Mouse (Mus musculus): Measurements from ENCODE around the gene Parp2.
"Not testable (repeated sequence)": the region's sequence is repeated elsewhere in the genome, so short reads cannot be mapped to it uniquely, and the experiment has no call there.

Parp2 gene

GRCm38 (mm10) chr14:50829878-50830277, 22.2 kb downstream of the Parp2 start:
- no peak for DNase-seq

- no peak for DNase-seq
Measured at GRCm38 (mm10) chr14:50833964-50834363, 26.3 kb downstream of the Parp2 start.

DNA sequence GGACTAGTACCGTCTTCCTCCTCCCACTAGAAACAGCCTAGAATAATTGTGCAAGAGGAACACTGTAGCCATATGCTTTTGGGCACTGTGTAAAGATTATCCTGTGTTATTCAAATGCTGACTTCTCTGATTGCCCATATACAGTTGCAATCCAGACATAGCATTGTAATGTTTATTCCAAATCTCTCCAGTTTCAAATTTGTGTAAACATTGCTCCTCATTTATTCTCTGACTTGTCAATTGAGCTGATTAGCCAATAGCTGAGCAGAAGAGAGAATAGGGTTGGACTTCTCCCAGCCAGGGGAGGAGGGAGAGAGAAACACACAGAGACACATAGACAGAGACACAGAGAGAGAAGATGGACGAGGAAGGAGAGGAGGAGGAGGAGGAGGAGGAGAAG, 26.8 kb downstream of the Parp2 start:
- DNase-seq: no peak

- no peak for DNase-seq
Measured at GRCm38 (mm10) chr14:50837236-50837635, 29.6 kb downstream of the Parp2 start.

GRCm38 (mm10) chr14:50855788-50856187, 48.1 kb downstream of the Parp2 start:
- DNase-seq: peak in 1 of 2 experiments; percentile 16

GRCm38 (mm10) chr14:50862641-50863040, 55.0 kb downstream of the Parp2 start:
- DNase-seq: no peak

DNA sequence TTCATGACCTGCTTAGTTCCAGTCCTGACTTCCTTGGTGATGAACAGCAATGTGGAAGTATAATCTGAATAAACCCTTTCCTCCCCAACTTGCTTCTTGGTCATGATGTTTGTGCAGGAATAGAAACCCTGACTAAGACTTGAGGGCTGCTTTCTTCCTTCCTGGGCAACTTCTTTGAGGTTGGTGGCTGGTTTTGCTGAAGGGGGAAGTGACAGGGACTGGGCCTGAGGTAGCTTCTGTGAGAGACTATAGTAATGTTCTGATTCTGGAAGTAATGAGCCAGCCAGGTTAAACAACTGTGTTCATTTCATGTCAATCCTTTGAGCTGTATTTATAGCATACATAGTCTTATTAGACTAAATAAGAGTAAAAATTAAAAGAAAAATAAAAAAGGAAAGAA, 57.4 kb downstream of the Parp2 start:
- not testable (repeated sequence) for DNase-seq

GRCm38 (mm10) chr14:50866966-50867365, 59.3 kb downstream of the Parp2 start:
- DNase-seq: no peak

- no peak for DNase-seq
Measured at GRCm38 (mm10) chr14:50868211-50868610, 60.6 kb downstream of the Parp2 start.

DNA sequence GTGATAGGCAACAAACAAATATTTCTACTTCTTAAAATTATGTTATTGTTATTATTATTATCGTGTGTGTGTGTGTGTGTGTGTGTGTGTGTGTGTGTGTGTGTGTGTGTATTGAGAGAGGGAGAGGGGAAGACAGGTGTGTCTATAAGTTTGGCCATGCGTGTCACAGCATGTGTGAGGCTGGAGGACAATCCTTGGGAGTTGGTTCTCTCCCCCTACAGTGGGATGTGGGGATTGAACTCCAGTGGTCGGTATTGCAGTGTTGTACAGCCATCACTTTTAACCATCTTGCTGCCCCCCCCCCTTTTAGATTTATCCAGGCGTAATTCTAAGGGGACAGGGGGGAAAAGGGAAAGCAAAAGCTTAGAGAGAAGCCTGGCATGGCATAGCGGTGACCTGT, 61.0 kb downstream of the Parp2 start:
- DNase-seq: no peak

DNA sequence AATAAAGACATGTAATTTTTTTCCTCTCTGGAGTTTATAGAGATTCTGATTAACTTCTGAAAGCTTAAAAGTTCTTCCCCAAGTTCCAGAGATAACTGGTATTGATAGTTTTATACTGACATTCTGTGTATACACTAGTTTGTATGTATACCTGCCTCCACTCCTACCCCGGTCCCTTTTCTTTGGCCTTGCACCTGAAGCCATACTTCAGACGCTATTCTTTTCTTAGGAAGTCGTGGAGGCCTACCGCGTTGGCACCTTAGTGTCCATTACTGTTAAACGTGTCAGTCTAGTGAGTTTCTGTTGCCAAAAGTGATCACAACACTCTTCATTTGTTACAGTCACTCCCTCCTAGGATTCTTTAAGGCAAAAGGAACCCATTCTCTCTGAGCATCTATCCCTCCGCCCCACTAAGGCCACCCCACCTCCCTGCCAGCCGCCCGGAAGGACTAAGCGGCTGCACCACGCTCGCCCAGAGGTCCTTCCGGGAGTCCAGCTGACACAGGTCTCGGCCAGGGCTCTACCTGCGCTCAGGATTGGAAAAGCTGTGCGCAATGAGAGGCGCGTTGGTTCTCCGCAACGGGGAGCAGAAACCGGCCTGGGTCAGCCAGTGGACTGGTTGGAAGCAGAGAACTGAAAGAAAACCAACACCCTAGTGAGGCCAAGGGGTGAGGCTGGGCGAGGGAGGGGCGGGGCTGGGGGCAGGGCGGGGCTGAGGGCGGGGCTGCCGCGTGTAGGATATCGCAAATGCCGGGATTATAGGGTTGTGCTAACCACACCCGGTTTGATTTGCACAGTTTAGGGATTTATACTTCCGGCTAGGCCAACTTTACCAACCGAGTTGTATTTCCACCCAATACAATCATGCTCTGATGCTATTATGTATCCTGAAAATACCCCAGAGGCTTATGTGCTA, 62.5 kb downstream of the Parp2 start, which contains the start of gene Tep1:
Gene Tep1, minus strand, starts transcription at position 672 of the 916 bp plus-strand sequence.
- peak; percentile 71 to 78 for DNase-seq

DNA sequence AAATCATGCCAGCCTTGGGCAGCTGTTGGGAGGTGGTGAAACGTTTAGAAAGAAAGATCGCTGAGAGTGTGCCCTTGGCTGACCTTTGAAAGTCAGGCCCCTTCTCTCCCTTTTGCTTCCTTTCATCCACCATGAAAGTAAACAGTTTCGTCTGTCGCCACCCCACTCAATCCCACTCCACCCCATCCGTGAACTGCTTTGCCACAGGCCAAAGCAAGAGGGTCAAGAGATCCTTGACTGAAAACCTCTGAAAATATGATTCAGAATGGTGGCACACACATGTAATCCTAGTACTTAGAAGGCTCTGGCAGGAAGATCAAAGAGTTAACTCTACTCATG, 63.1 kb downstream of the Parp2 start:
- no peak for DNase-seq

Measured in kidney, adult 8-10 months (tissue).